Mouse (Mus musculus) erythroblast, adult 5-6 weeks (primary cell): ENCODE measurements around the gene C2cd4b. TPM values are rescaled to one million over a fixed set of nuclear protein-coding genes. Genes with fewer than 3 reads are reported as not detected.

Experiments
- total RNA-seq, 2 experiments: library from RNA; stranded (forward) in 1 of 2; stranded (reverse) in 1 of 2; fragments of 150-400 nt in 1 of 2; fragments of 200-764, 138-1000 nt in 1 of 2; gene quantifications; 2 replicates each; pipeline versions ENCODE4 v1.2.3 to v1.2.4; 2015 to 2017; ENCODE audit warnings: low replicate concordance in 2 of 2

Gene C2cd4b
- total RNA-seq, 2 experiments from 2014 or later, result not detected

Other genes with a start within 250 kb of the C2cd4b start
- gene Tln2, start 199.7 kb upstream of the C2cd4b start, total RNA-seq (2015; ENCODE audit: low replicate concordance), result not detected in 2 replicates
- gene Tln2, start 199.7 kb upstream of the C2cd4b start, total RNA-seq (2017; ENCODE audit: low replicate concordance), result 0.14 and 0.51 TPM in 2 replicates
- gene C2cd4a, start 72.9 kb downstream of the C2cd4b start, total RNA-seq (2015; ENCODE audit: low replicate concordance), result not detected in 2 replicates
- not detected in 2 replicates for gene C2cd4a, start 72.9 kb downstream of the C2cd4b start, total RNA-seq (2017; ENCODE audit: low replicate concordance)
- gene Vps13c, start 81.0 kb downstream of the C2cd4b start, total RNA-seq (2015; ENCODE audit: low replicate concordance), result 6.7 and 12.3 TPM in 2 replicates
- 6.5 and 8.4 TPM in 2 replicates for gene Vps13c, start 81.0 kb downstream of the C2cd4b start, total RNA-seq (2017; ENCODE audit: low replicate concordance)